Mouse (Mus musculus): ENCODE results near the gene Ccdc93.

The Ccdc93 gene

DNA sequence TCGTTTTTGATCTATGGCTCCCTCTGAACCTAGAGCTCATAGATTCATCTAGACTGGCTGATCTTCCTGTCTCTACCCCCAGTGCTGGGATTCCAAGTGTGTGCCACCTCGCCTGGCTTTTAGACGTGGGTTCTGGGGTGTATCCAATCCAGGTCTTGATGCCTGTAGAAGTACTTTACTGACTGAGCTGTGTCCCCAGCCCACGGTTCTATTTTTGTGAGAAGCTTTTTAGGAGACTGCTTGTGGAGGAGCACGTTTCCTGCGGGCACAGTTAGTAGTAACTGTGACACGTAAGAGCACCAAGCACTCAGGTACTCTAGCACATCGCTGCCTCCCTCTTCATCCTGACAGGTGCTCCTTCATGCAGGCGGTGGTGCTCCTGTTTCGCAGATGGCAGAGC, 16.4 kb downstream of the Ccdc93 start:
- DNase-seq (ENCODE audit: low spot score in 2 of 2) = no peak

- DNase-seq (ENCODE audit: low spot score in 2 of 2) = no peak
Measured at GRCm38 (mm10) chr1:121448166-121448565, 17.3 kb downstream of the Ccdc93 start.

- DNase-seq (ENCODE audit: low spot score in 2 of 2) = no peak
Measured at GRCm38 (mm10) chr1:121451009-121451408, 20.2 kb downstream of the Ccdc93 start.

DNA sequence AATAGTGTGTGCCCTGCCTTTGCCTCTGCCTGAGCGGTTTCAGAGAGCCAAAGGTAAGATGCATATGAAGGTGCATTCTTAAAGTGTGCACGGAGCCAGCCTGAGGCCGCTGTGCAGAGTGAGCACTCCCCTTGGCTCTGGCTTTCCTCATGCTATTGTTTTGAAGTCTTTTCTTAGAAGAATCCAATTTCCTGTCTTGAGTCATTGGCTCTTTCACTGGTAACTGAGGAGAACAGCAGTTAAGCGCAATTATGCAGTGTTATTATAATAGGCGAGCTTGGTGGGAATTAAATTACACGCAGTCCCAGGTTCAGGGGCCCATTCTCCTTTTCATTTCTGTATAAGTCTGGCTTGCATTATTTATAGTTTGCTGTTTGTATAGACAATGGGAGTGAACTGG, 21.6 kb downstream of the Ccdc93 start:
- no peak for DNase-seq (ENCODE audit: low spot score in 2 of 2)

DNA sequence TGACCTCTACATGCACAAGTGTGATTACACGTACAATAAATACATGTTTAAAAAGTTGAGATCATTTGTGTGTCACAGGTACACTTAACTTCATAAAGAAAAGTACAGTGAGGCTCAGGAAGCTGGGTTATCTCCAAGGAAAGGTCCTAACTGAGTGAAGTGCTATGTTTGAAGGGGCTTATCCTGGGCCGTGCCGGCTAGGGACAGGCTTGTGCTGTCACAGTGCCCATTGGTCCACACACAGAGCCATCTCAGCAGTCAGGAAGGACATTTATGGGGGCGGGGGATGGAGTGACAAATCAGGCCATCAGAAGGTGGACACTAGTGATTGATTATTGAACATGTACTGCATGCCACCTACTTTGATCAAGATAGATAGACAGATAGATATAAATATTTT, 22.2 kb downstream of the Ccdc93 start:
- no peak for DNase-seq (ENCODE audit: low spot score in 2 of 2)

DNA sequence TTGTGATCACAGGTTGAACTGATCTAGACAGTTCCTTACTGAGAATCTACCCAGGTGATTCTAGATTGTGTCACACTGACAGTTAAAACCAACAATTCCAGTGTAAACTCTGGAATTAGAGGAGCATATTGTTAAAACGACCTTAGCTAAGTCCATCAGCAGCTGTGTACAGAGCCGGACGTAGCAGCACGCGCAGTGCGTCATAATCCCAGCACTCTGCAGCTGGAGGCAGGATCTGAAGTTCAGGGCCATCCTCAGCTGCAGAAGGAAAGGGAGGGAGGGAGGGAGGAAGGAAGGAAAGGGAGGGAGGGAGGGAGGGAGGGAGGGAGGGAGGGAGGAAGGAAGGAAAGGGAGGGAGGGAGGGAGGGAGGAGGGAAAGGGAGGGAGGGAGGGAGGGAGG, 24.1 kb downstream of the Ccdc93 start:
- DNase-seq (ENCODE audit: low spot score in 2 of 2) = no peak

DNA sequence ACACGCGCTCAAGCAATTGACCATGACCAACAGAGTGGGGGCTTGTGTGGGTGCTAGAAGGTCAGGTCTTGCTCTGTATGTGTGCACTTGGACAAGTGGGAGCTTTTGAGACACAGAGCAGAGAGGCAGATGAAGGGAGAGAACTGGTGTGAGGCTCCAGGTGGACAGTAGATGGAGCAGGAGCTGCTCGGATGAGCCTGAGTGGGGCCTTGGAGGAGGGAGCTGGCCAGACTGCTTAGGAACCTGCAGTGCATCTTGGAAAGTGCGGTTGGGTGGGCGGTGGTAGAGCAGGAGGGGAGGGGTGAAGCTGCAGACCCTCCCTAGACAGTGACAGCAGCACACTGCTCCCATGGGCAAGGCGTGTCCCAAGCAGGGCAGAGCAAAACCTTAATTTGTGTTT, 29.2 kb downstream of the Ccdc93 start:
- no peak for DNase-seq (ENCODE audit: low spot score in 2 of 2)

GRCm38 (mm10) chr1:121461895-121462294, 31.0 kb downstream of the Ccdc93 start:
- no peak for DNase-seq (ENCODE audit: low spot score in 2 of 2)

DNA sequence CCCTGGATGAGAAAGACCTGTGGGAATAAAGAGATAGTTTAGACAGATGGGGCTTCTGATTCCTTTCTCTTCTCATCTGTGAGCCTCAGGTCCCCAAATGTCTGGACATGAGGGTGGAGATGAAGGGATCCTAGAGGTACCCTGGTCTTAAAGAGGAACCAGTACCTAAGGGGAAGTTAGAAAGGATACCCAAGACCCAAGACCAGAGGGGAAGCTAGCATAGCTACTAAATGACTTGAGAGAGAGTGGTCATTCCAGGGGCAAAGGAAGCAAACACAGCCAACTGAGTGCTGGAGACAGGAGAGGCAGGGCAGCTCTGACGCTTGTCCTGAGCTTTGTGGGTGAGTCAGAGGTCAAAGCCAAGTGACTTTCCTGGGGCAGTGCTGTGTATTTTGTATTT, 31.8 kb downstream of the Ccdc93 start:
- no peak for DNase-seq (ENCODE audit: low spot score in 2 of 2)

DNA sequence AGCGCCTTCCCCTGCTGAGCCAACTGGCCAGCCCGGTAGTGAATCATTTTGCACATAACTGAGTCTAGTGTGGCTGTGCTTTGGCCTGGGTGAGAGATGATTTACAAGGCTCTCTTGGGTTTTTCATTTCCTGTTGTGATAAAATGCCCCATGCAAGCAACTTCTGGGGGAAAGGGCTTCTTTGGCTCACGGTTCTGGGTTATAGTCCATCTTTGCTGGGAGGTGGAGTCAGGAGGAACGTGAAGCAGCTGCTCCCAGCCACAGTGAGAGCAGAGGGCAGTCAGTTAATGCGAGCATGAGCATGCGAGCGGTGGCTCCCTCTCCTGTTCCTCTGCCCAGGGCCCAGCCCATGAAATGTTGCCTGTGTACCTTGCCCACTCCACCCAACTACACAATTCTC, 33.0 kb downstream of the Ccdc93 start:
- no peak for DNase-seq (ENCODE audit: low spot score in 2 of 2)

DNA sequence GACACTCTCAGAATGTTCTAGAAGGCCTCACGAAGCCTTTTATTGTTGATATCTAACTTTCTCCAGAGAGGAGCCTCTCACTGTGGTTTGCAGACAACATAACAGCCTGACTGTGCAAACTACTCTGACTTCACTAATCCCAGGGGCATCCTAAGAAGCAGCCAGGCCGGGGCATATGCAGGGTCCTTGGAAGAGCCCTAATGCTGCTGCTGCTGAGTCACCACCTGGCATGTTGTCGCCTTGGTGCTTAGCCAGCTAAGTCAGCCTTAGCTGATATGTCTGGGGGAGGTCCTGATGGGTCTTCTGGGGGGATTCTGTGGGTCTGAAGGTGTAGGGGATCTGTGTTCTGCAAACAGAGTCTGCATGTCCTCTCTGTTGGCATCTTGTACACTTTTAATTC, 35.4 kb downstream of the Ccdc93 start:
- no peak for DNase-seq (ENCODE audit: low spot score in 2 of 2)

DNA sequence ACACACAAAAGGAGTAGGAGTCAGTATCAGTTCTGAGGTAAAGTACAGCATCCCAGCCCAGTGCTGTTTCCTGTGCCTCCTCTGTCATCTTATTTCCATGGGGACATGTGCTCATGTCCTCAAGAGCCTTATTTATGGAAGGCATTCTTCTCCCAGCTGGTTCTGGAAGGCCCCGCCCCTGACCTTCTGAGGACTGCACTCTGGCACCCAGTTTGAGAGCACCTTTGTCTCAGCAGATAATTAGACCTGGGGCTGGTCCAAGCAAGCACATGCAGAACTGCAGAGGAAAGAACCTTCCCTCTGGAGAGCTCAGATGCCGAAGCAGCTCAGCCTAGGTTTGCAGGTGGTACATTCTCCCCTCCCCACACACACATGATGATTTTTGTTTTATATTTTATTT, 37.4 kb downstream of the Ccdc93 start:
- DNase-seq (ENCODE audit: low spot score in 2 of 2) = no peak

- no peak for DNase-seq (ENCODE audit: low spot score in 2 of 2)
Measured at GRCm38 (mm10) chr1:121471503-121471902, 40.7 kb downstream of the Ccdc93 start.

DNA sequence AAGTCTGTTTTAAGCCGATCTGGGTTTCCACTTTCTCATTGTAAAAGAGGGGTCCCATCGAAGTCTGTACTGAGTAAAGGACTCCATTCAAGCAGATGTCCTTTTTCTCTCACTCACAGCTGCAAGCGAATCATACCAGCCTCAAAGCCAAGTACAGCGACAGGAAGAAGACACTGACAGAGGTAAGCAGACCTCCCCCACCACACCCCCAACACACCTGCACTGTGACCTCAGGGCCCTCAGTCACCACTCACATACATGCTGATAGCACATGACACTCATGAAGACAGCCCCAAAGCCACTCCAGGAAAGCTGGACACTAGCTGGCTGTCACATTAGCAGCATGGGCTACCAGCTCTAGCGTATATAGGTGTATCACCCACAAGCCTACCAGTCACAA, 46.9 kb downstream of the Ccdc93 start:
- no peak for DNase-seq (ENCODE audit: low spot score in 2 of 2)

GRCm38 (mm10) chr1:121478284-121478980, 47.6 kb downstream of the Ccdc93 start:
- no peak for DNase-seq (ENCODE audit: low spot score in 2 of 2)

GRCm38 (mm10) chr1:121479403-121479802, 48.6 kb downstream of the Ccdc93 start:
- no peak for DNase-seq (ENCODE audit: low spot score in 2 of 2)

DNA sequence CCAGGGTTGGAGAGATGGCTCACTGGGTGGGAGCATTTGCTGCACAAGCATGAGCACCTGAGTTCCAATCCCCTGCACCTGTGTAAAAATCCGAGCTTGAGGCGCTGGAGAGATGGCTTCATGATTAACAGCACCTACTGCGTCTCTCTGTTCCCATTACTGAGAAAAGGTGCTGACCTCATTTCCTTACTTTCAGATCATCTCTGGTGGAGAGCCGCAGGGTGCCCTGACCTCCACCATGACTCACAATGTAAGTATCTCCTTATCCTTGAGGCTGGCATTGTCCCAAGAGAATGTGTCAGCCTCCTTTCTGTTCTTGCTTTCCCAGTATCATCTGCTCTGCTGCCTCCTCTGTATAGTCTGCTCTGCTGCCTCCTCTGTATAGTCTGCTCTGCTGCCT, 52.2 kb downstream of the Ccdc93 start:
- no peak for DNase-seq (ENCODE audit: low spot score in 2 of 2)

DNA sequence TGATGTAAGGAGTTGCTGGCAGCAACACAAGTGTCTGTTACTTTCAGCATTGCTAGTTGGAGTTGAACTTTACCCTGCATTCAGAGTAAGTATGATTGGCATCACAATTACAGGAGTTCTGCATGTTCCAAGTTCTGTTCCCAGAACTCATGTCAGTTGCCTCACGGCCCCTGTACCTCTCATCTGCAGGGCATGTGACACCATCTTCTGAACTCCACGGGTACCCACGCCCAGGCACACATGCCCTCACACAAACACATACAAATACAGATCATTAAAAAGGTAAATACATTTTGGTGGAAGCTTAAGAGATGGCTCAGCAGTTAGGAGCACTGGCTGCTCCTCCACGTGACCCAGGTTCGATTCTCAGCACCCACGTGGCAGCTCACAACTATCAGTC, 56.0 kb downstream of the Ccdc93 start:
- no peak for DNase-seq (ENCODE audit: low spot score in 2 of 2)

- DNase-seq (ENCODE audit: low spot score in 2 of 2) = no peak
Measured at GRCm38 (mm10) chr1:121490241-121490640, 59.4 kb downstream of the Ccdc93 start.

GRCm38 (mm10) chr1:121497093-121497492, 66.2 kb downstream of the Ccdc93 start:
- DNase-seq (ENCODE audit: low spot score in 2 of 2) = no peak

DNA sequence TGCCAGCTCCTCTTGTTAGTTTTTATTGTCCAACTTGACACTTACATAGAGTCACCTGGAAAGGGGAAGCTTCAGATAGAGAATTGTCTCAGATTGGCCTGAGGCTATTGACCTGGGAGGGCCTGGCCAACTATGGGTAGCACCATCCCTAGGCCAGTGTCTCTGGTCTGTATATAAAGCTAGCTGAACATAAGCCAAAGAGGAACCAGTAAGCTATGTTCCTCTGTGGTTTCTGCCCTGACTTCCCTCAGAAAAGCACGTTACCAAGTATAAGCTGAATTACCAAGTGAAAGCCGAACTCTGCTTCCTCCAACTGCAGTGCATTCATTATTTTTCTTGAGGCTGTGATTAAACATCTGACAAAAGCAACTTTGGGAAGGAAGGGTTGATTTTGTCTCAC, 77.9 kb downstream of the Ccdc93 start:
- no peak for DNase-seq (ENCODE audit: low spot score in 2 of 2)

DNA sequence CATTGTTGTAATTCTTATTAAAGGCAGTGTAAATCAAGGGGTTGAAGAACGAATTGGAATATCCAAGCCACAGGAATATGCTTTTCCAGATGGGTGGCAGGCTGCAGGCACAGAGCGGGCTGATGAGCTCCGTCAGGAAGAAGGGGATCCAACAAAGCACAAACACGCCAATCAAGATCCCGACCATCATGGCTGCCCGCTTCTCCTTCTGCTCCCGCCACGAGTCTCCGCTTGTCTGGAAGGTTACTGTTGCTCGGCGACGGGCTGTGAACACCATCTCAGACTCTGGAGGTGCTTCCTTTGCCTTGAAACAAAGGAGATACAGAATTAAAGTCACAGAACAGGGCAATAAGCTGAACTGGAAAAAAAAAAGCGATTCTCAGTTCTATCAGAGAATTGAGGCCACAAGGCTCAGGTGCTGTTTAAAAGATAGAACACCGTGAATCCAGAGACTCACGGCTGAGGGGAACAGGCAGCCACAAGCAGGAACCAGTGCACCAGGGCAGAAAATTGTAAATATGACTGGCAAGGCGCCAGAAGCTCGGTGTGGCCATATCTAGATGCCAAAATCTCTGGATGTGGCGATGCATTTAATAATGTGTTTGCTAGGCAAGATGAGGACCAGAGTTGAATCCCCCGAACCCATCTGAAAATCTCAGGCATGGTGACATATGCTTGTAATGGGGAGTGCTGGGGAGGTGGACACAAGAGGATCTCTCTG, 79.7 kb downstream of the Ccdc93 start:
- no peak for DNase-seq (ENCODE audit: low spot score in 2 of 2)

- DNase-seq (ENCODE audit: low spot score in 2 of 2) = no peak
Measured at GRCm38 (mm10) chr1:121511186-121511585, 80.3 kb downstream of the Ccdc93 start.

DNA sequence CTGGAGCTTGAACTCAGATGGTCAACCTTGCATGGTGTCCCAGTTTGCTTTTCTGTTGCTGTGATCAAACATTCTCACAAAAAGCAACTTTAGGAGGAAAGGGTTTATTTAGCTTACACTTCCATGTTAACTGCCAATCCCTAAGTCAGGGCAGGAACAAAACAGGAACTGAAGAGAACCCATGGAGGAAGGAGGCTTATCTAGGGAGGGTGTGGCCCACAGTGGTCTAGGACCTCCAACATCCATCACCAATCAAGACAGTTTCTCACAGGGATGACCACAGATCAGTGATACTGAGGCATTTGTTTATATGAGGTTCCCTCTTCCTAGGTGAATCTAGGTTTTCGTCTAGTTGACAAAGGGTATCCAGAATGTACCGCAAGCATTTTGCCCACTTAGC, 81.1 kb downstream of the Ccdc93 start:
- DNase-seq (ENCODE audit: low spot score in 2 of 2) = no peak
